Mouse (Mus musculus): ENCODE data around the gene Vwa5b2. TPM values are rescaled to one million over a fixed set of nuclear protein-coding genes. Genes with fewer than 3 reads are reported as not detected.
A peak's percentile ranks its signal among the peaks of the same experiment; 100 is the strongest.

Vwa5b2 gene
- total RNA-seq, 1 experiment from 2014 or later, result 1.5 TPM

DNA sequence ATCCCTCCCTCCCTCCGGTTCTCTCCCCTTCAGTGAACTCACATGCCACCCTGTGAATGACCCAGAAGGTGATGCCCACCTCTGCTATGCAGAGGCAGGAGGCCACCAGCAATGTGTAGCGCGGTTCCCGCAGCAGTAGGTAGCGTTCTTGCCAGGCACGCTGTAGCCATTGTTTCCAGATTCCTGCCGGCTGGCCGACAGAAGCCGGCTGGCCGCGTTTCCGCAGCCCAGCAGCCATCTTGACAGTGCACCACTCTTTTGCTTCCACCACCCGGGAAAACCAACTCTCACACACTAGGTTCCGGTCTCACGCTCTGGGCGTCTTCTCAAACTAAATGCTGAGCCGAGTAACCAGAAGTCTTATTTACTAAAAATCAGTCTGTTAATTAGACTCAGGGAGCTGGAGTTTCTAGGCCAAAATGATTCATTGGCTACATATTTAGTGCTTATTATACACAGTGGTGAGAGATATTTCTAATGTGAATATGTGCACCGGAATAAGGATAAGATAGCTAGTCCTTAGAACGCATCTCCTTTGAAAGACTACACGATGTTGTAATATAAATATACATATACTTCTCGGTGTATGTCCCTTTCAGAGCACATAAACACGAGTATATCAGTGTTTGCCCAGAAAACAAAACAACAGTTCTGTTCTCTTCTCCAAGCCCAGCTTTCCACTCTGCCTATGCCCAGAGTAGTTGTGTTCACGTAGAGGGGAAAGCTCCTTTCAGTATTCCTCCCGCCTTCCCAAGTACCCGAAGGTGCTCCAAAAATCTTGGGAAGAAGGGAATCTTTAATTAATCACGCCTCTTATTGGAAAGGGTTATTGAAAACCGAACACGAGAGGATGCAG, 21.5 kb downstream of the Vwa5b2 start:
- peak; percentile 61 for DNase-seq

DNA sequence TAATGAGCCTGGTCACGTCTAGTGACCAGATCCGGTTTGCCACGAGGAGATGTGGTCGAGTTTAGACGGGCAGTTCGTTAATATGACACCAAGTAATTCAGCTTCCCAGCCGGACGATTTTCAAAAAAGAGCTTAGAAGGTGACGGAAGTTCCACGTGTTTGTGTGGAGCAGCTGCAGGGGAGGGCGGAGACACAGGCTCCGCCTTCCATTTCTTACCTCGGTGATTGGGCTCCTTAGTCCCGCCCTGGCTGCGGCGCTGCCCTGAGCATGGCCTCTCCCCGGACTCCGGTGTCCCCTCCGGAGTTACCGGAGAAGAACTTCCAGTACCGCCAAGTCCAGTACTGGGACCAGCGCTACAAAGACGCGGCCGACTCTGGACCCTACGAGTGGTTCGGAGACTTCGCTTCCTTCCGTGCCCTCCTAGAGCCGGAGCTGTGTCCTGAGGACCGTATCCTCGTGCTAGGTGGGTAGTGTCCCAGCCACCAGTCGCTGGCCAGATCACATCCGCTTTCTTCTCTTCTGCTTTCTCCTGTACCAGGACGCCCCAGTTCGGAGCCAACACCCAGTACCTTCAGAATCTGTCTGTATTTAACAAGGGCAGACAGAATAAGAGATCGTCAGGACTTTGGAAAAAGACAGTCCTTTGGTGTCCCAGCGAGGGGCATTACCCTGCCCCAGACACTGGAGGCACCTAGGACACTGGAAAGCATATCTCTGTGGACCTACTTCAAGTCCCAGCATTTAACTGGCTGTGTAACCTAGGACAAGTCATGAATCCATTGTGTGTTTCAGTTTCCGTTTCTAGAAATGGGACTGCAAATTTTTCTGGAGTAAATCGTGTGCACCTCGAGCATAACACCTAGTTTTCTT, 22.3 kb downstream of the Vwa5b2 start, which contains the start of the genes Eef1akmt4, Gm49333 and Alg3:
Gene Eef1akmt4 (plus strand): TSS at position 237 of the 871 bp plus-strand sequence.
Gene Gm49333 (plus strand): TSS at position 254 of the 871 bp plus-strand sequence.
Gene Alg3 (minus strand): TSS at position 379 of the 871 bp plus-strand sequence.
- DNase-seq, result peak; percentile 85

DNA sequence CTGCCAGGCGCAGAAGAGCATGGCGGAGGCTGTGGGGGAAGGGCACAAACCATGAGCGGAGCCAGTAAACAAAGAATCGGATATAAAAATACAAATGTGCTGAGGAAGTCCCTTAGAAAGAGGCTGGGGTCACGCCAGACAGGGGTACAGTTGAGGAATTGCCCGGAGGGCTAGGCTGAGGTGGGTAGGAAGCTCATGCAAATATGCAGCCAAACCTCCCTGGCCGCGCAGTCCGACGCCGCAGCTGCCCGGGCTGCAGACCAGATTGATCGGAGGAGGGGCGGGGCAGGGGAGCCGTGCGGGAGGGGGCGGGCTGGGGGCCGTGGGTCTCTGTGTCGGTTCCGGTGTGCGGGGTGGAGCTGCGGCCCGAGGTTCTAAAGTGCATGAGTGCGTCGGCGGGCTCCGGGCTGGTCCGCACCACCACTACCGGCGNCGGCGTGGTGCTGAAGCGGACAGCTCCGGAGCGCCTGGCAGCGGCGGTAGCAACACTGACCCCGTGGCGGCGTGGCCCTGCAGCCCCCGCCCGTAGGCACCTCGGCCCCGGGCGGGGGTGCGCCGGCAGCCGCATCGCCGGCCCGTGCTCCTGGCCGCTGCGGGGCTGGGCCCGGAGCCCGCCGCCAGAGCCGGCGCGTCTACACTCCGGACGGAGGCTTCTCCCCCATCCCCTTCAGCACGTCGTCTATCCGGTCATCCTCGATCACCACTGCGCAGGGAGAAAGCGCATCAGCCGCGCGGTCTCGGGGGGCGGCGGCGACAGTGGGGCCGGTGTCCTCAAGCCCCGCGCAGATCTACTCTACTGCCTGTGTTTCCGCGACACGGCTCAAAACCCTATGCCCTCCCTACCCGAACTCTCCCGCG, 30.5 kb downstream of the Vwa5b2 start:
- DNase-seq, result peak; percentile 56

DNA sequence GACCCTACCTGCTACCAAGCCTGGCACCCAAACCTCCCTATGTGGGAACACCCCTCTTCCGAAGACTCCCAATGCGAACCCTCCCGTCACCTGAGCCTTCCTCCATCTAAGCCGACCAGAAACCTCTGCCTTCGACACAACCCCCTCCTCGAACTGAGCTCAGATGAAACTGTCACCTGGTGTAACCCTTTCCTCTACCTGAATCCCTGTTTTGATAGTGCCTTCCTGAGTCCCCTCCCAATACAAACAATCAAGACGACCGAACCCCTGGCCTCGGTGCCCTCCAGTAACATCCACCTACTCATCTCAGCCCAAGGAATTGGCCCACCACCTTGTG, 31.1 kb downstream of the Vwa5b2 start:
- no peak for DNase-seq

DNA sequence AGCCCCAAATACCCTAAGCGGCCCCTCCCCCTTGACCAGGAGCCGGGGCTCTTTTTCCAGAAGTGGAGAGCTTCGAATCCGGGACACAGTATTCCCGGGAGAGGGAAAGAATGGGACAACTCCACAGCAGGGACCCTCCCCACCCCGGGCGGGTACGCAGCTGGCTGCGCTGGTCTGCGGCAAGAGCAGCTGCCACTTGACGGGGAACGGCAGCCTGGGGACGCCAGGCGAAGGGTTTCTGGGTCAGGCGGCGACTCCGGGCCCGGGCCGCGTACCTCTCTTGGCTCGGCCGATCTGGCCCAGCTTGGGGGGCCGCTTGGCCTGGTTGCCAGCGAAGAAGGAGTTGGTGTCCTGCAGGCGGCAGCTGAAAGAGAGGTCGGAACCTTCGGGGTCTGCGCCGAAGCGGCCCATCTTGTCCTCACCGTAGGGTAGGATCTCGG, 31.5 kb downstream of the Vwa5b2 start:
- DNase-seq, result no peak

DNA sequence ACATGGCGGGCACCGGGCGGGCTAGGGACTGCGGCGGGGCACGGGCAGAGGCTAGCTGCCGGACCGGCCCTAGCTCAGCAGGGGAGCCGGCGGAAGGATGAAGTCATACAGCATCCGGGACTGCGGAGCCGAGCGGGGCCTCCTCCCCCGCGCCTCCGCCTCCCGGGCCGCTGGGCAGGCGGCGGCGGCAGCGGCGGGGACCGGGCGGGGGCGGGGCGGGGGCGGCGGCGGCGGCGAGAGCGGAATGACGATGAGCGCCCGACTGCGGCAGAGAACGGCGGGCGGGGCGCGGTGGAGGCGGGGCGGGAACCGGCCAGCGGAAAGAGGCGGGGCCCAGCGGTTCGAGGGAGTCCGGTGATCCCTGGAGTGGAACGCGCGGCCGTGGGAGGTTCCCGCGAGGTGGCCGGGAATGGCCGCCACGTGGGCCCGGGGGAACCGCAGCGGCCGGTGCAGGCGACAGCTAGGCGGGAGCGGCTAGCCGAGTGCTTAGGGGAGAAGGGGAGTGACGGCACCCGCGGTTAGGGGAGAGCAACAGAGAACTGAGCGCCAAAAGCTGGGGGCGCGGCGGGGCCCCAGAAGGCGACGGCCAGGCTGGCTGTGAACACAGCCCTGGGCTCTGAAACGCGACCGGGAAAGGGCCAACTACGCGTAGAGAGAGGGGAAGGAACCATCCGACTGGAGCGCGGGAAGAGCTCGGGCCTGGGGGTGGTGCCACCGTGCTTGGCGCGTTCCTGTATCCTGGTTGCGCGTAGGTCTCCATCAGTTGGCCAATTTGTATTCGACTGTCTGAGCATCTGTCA, 32.1 kb downstream of the Vwa5b2 start, which contains the start of gene Camk2n2:
Gene Camk2n2 (minus strand): TSS at position 97 of the 800 bp plus-strand sequence.
- peak; percentile 86 for DNase-seq

DNA sequence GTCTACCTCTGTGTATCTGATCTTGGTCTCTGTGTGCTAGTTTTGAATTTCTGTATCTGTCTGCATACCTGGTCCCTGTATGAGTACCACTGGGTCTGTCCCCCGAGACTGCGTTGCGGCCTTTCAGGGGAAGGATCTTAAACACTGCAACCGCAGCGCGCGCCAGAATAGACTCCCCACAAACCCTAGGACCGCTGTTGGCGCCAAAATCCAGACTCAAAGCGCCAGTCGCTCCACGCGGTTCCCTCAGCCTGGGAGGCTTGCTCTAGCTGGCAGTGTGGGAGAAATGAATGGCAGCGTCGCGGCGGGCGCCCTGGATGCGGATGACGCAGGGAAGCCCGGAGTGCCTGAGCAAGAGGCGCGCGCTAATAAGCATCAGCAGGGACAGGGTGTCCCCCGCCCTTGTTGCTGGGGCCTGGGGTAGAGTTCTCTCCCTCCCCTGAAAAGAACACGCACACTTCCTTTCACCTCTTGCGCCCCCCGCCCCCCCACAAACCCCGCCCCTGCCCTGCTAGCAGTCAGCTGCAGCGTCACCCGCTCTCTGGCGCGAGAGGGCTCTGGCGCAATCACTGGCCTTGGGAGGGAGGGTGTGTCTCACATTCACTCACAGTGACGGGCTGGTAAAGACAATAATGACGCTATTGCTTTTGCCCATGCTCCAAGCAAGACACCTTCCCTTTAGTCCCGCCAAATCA, 32.9 kb downstream of the Vwa5b2 start:
- peak; percentile 88 for DNase-seq

DNA sequence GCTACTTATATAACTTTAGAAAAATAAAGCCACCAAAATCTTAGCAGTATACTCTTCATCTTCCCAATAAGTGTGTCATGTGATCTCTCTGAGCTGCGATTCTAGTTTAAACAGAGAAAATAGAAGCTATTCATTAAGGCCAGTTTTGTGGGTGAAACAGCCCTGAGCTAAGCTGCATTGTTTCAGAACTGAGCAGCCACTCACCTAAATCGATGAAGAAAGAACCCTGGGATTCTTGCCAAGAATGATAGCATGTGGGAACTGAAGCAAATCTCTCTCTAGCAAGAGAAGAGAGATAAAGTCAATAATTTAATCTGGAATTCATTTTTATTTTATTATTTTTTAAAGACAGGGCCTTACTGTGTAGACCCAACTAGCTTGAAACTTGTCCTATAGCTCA, 33.9 kb downstream of the Vwa5b2 start:
- DNase-seq, result no peak

DNA sequence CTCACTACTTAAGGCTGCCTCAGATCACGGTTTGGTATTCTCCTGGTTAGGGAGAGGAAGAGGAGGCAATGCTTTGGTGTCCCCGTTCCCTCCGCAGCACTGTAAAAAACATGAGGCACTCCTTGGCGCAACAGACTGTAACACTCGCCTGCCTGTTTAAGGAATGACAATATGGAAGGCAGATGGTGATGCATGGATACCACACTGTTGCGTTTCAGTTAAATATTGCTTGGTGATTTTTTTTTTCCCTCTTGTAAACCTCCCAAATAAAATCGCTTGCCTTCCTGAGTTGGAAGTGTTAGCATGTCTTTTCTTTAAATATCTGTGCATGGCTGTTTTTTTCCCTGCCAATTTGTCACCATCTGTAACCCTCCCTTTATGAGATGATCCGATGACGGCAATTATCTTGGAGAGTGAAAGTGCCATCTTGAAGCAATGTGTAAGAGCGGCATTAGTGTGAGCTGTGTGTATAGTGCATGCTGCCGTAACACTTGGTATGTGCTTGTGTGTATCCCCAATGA, 39.7 kb downstream of the Vwa5b2 start:
- no peak for DNase-seq

DNA sequence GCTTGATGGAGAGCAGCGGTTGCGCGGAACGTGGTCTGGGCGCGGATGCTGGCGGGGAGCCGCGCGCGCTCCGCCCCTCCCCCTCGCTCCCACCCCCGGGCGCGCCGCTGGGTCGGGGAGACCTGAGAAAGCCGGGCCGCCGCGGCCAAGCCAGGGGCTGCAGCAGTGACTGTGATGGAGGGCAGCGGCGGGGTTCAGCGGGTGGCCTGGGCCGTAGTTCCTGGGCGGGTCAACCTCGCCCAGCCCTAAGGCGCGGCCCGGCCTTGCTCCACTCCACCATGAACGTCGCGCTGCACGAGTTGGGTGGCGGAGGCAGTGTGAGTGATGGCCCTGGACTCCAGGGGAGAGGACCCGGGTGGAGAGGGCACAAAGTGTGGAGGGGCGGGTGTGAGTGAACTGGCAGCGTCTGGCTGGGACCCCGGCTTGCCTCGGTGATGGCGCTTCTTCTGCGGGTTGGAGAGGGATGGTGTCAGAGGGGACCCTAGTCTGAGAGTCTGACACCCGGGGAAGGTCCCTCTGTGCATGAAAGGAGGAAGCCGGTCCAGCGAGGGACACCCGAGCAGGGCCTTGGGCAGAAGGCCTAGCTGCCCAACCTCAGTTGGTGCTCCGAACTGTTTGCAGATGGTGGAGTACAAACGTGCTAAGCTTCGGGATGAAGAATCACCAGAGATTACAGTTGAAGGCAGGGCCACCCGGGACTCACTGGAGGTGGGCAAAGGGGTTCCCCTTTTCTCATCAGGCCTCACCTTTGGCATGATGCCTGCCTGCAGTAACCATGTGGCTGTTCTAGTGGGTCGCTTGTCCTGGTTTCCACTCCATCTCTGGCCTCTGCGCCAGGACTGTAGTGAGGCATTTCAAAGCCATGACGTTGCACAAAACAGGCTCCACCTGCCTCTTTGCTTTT, 40.7 kb downstream of the Vwa5b2 start, which contains the start of gene Ece2:
Gene Ece2 (plus strand): TSS at position 98 of the 904 bp plus-strand sequence.
- DNase-seq, result peak; percentile 48

DNA sequence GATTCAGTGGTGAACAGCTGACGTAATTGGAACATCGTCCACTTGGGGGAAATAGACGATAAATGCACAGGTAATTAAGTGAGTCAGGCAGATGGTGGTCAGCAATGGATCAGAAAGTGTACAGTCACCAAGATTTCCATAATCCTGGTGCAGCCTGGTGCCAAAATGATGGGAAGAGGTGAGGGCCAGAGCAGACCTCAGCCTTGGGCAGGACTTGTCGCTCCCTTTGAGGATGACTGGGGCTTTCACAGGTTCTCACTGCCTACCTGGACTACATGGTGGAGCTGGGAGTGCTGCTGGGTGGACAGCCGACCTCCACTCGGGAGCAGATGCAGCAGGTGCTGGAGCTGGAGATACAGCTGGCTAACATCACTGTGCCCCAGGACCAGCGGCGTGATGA, 48.1 kb downstream of the Vwa5b2 start:
- DNase-seq, result no peak

DNA sequence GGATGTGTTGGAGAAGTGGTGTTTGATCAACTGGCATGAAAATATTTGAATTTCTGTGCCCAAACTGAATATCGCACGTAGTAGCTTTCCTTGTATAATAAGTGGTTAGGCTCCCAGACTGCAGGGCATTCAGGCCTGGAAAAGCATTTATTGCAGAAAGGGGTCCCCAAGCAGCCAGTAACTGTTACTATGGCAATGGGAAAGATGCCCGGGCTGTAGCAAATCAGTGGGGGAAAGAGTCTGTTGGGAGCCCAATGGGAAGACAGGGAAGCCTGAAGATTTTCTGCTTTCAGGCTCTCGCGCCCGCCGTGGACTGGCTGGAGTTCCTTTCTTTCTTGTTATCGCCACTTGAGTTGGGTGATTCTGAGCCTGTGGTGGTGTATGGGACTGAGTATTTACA, 49.1 kb downstream of the Vwa5b2 start:
- no peak for DNase-seq

DNA sequence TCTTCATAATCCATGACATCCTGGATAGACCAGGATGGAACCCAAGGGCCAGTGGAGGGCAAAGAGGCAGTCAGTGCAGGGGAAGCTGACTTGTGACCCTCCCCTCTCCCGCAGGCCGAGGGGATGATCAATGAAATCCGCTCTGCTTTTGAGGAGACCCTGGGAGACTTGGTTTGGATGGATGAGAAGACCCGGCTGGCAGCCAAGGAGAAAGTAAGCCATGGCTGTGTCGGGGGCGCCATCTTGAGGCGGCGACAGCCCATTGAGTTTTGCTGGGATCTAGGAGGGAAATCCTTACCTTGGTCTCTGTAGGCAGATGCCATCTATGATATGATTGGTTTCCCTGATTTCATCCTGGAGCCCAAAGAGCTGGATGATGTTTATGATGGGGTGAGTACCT, 52.9 kb downstream of the Vwa5b2 start:
- DNase-seq, result peak; percentile 78

DNA sequence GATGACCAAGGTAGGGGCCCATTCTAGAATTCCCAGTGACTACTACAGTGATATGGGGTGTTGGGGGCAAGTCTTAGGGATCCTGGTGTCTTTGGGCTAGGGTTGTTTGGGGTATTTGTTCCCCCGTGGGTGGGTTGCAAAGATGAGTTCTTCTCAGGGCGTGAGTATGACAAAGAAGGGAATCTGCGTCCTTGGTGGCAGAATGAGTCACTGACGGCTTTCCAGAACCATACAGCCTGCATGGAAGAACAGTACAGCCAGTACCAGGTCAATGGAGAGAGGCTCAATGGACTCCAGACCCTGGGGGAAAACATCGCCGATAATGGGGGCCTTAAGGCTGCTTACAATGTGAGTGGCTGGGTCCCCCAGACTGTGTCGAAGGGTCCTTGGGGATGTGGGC, 54.6 kb downstream of the Vwa5b2 start:
- DNase-seq, result peak; percentile 42

DNA sequence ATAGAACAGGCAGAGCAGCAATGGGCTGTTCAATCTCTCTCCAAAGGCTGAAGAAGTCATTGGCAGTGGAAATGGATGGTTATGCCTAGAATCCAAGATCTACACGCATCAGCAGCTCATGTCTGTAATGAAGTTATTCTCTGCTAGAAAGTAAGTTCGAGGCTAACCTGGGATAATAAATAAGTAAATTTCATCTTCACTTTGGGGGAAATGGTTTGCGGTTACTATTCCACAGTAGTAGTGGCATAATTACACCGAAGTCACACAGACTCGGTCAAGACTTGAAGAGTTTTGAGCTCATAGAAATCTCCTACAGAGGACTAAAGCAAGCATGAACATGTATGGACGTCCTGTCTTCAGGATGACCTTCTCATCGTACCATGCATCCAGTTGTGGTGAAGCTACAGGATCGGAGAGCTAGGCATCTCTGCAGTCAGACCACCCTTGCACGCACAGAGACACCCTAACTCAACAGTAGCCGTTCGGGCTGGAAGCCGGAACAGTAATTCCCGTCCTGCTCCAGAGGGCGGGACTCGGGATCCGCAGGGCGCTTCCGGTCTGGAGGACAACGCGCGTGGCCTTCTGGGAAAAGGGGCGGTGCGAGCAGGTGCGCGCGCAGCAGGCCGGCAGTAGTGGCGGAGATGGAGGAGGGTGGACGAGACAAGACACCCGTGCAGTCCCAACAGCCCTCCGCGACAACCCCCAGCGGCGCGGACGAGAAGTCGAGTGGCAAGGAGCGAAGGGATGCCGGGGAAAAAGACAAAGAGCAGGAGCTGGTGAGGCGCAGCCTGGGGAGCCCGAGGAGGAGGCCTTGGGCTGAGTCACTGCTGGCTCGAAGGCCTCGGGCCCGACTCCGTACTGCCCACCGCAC, 62.0 kb downstream of the Vwa5b2 start, which contains the start of gene Psmd2:
Gene Psmd2 (plus strand): TSS at position 577 of the 871 bp plus-strand sequence.
- peak; percentile 97 for DNase-seq

DNA sequence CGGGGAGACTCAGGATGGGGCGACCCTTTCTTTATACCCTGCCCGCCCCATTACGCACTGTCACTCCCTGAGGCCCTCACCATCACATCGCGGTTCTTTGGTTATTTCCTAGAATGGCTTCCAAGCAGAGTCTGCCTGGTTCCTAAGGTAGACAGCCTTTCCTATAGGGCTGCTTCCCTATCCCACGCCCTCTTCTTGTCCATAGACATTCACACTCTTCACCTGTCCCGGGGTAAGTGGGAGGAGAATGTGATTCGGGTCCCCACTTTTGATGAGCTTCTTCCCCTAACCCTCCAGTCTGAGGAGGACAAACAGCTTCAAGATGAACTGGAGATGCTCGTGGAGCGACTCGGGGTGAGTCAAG, 62.7 kb downstream of the Vwa5b2 start:
- no peak for DNase-seq

DNA sequence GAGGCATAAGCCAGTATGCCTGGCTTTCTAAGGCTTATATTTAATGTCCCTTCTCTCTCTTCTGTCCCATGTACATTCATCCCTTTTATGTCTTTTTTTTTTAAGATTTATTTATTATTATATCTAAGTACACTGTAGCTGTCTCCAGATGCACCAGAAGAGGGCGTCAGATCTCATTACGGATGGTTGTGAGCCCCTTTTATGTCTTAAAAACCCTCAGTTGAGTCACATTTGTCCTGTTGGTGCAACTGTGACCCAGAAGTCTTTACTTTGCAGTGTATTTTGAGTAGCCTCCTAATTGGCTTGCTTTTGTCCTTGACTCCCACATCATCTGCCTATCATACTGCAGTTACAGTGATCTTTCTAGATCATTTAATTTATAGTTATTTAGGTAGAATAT, 64.0 kb downstream of the Vwa5b2 start:
- DNase-seq, result no peak
